Mouse (Mus musculus) Patski (cell line): ENCODE data around the gene Olfr648. TPM values are rescaled to one million over a fixed set of nuclear protein-coding genes. Genes with fewer than 3 reads are reported as not detected.

ENCODE experiments used
- ATAC-seq: fragments of 100-300 bp; one replicate; pipeline ENCODE4 v1.8.0; 2021
- CTCF ChIA-PET: fragments of 350-600 bp; sonication (Branson Sonifier 250); formaldehyde crosslinking; loops from one replicate; lab custom pipeline; 2022; ENCODE audit warnings: inconsistent platforms; lab: Charles Lee
- POLR2A ChIA-PET: fragments of 350-600 bp; sonication (Branson Sonifier 250); formaldehyde crosslinking; loops from one replicate; lab custom pipeline; 2022; ENCODE audit warnings: antibody characterized with exemption, inconsistent platforms; lab: Charles Lee
- DNase-seq: peaks from one replicate; pipeline ENCODE4 v3.0.0-alpha.2; 2011; ENCODE audit warnings: low read depth, low spot score
- H3K27me3 ChIP-seq: fragments of 371-371 bp; one replicate; pipeline ENCODE4 v1.5.1; 2021
- CTCF ChIP-seq: fragments of 100-300 bp; IDR thresholded peaks from one replicate; pipeline ENCODE4 v1.5.1; 2021
- in situ Hi-C: fragments of 300-500 bp; cut with MboI; formaldehyde crosslinking; loops from 3 replicates; pipeline ENCODE4 v1.11.1; 2018; ENCODE audit warnings: low pct_unique_long_range_greater_than_20kb, mixed read lengths
- polyA plus RNA-seq: library from polyadenylated mRNA; unstranded; gene quantifications from one replicate; pipeline ENCODE4 v1.2.3, GENCODE M21; 2021

Gene Olfr648
- polyA plus RNA-seq, 1 experiment from 2014 or later: 0.03 TPM

GRCm38 (mm10) chr7:104178422-104179054 is 4.7 kb downstream of the Olfr648 start:
- POLR2A ChIA-PET: no interaction called here
- DNase-seq (no peak), ATAC-seq (no peak)
- CTCF ChIA-PET: no interaction called here
- H3K27me3 ChIP-seq: peaks cover 13% of the 10 kb centered on the region
- in situ Hi-C loops: no loop called here
- no peak for TF ChIP-seq CTCF

- ChIA-PET POLR2A (no interaction called here), CTCF (no interaction called here)
- no peak for TF ChIP-seq CTCF
- in situ Hi-C loops: no loop called here
- ATAC-seq: no peak
- DNase-seq: no peak
- peaks cover 13% of the 10 kb centered on the region for H3K27me3 ChIP-seq
Observed at GRCm38 (mm10) chr7:104175085-104175484, 8.1 kb downstream of the Olfr648 start.

GRCm38 (mm10) chr7:104169634-104170204 is 13.5 kb downstream of the Olfr648 start:
- in situ Hi-C loops: no loop called here
- DNase-seq (no peak), ATAC-seq (no peak)

GRCm38 (mm10) chr7:104167105-104167504 is 16.1 kb downstream of the Olfr648 start:
- in situ Hi-C loops: no loop called here

More at GRCm38 (mm10) chr7:104169634-104170204, 13.5 kb downstream of the Olfr648 start:
- no peak for TF ChIP-seq CTCF
- peaks cover 3% of the 10 kb centered on the region for H3K27me3 ChIP-seq
- ChIA-PET POLR2A (no interaction called here), CTCF (no interaction called here)

GRCm38 (mm10) chr7:104150456-104150855 is 32.7 kb downstream of the Olfr648 start, which contains the start of gene Ubqlnl:
Gene Ubqlnl, minus strand, starts transcription at chr7:104150556.
- DNase-seq: no peak
- ATAC-seq: no peak
- TF ChIP-seq CTCF: no peak
- ChIA-PET POLR2A (no interaction called here), CTCF (no interaction called here)
- H3K27me3 ChIP-seq: no peaks in the 10 kb centered on the region
- in situ Hi-C loops: no loop called here

More at GRCm38 (mm10) chr7:104167105-104167504, 16.1 kb downstream of the Olfr648 start:
- TF ChIP-seq CTCF: no peak
- ATAC-seq (no peak), DNase-seq (no peak)
- no peaks in the 10 kb centered on the region for H3K27me3 ChIP-seq
- CTCF ChIA-PET: no interaction called here
- POLR2A ChIA-PET: no interaction called here

GRCm38 (mm10) chr7:104143179-104143578 is 40.0 kb downstream of the Olfr648 start, which contains the start of gene Ubqln3:
Gene Ubqln3, minus strand, starts transcription at chr7:104143279.
- POLR2A ChIA-PET: no interaction called here
- no peak for DNase-seq
- in situ Hi-C loops: no loop called here
- ATAC-seq: no peak
- no peaks in the 10 kb centered on the region for H3K27me3 ChIP-seq
- CTCF ChIA-PET: no interaction called here
- TF ChIP-seq CTCF: no peak

- no peak for TF ChIP-seq CTCF
- in situ Hi-C loops: no loop called here
- ATAC-seq: no peak
- no peaks in the 10 kb centered on the region for H3K27me3 ChIP-seq
- no peak for DNase-seq
- CTCF ChIA-PET: no interaction called here
- POLR2A ChIA-PET: no interaction called here
Observed at GRCm38 (mm10) chr7:104137305-104137704, 45.9 kb downstream of the Olfr648 start, which contains the start of gene Olfr643. Gene Olfr643, minus strand, starts transcription at chr7:104137405.

- H3K27me3 ChIP-seq: no peaks in the 10 kb centered on the region
- TF ChIP-seq CTCF: no peak
- in situ Hi-C loops: no loop called here
- DNase-seq (no peak), ATAC-seq (no peak)
- CTCF ChIA-PET: no interaction called here
- POLR2A ChIA-PET: no interaction called here
Observed at GRCm38 (mm10) chr7:104129726-104130125, 53.5 kb downstream of the Olfr648 start, which contains the start of gene Ubqln5. Gene Ubqln5, minus strand, starts transcription at chr7:104129826.

Other genes with a start within 250 kb of the Olfr648 start
- gene Olfr632, start 249.0 kb downstream of the Olfr648 start, polyA plus RNA-seq: not detected
- not detected for gene Olfr633, start 239.0 kb downstream of the Olfr648 start, polyA plus RNA-seq
- gene Olfr635, start 212.2 kb downstream of the Olfr648 start, polyA plus RNA-seq: not detected
- not detected for gene Olfr638, start 184.6 kb downstream of the Olfr648 start, polyA plus RNA-seq
- gene Olfr639, start 166.1 kb downstream of the Olfr648 start, polyA plus RNA-seq: 0.03 TPM
- gene Olfr640, start 157.8 kb downstream of the Olfr648 start, polyA plus RNA-seq: not detected
- gene Olfr641, start 147.9 kb downstream of the Olfr648 start, polyA plus RNA-seq: not detected
- not detected for gene Olfr642, start 130.7 kb downstream of the Olfr648 start, polyA plus RNA-seq
- gene 4930516K23Rik, start 121.9 kb downstream of the Olfr648 start, polyA plus RNA-seq: not detected
- not detected for gene Olfr644, start 111.5 kb downstream of the Olfr648 start, polyA plus RNA-seq
- gene Olfr645, start 97.9 kb downstream of the Olfr648 start, polyA plus RNA-seq: not detected
- 0.04 TPM for gene Olfr646, start 78.5 kb downstream of the Olfr648 start, polyA plus RNA-seq
- gene Ubqln5, start 53.6 kb downstream of the Olfr648 start, polyA plus RNA-seq: not detected
- gene Olfr643, start 46.0 kb downstream of the Olfr648 start, polyA plus RNA-seq: not detected
- not detected for gene Ubqln3, start 40.1 kb downstream of the Olfr648 start, polyA plus RNA-seq
- not detected for gene Ubqlnl, start 32.8 kb downstream of the Olfr648 start, polyA plus RNA-seq
- gene Olfm5, start 18.6 kb downstream of the Olfr648 start, polyA plus RNA-seq: not detected
- gene Olfr649, start 12.6 kb upstream of the Olfr648 start, polyA plus RNA-seq: not detected
- gene Trim6, start 35.4 kb upstream of the Olfr648 start, polyA plus RNA-seq: 0.08 TPM
- gene Trim34a, start 61.1 kb upstream of the Olfr648 start, polyA plus RNA-seq: 1.6 TPM
- 2.3 TPM for gene Trim5, start 104.7 kb upstream of the Olfr648 start, polyA plus RNA-seq
- 2.1 TPM for gene Trim12a, start 132.1 kb upstream of the Olfr648 start, polyA plus RNA-seq
- gene Trim34b, start 146.1 kb upstream of the Olfr648 start, polyA plus RNA-seq: 1.4 TPM
- gene Trim12c, start 170.0 kb upstream of the Olfr648 start, polyA plus RNA-seq: 12.2 TPM
- gene Trim30b, start 186.5 kb upstream of the Olfr648 start, polyA plus RNA-seq: not detected
- gene Trim30c, start 217.4 kb upstream of the Olfr648 start, polyA plus RNA-seq: not detected